Mouse (Mus musculus): ENCODE data around the gene Nckap5.

GRCm38 (mm10) chr1:126676769-126677168 lies 153.8 kb downstream of the Nckap5 start:
- TF ChIP-seq POLR2A (IDR thresholded peaks at IDR 0.05; ENCODE audit: insufficient read length, low read depth) (no peak), REST (IDR thresholded peaks at IDR 0.05; ENCODE audit: insufficient read depth, insufficient read length) (no peak), POLR2AphosphoS2 (IDR thresholded peaks at IDR 0.05; ENCODE audit: insufficient read length, low read depth) (no peak)

All from myocyte (in vitro differentiated cells).